Mouse (Mus musculus) E14TG2a.4 (cell line): ENCODE results near the gene Mark4.

Experiments
- H3K27me3 ChIP-seq: 2 replicates; pipeline ENCODE4 v1.6.1; 2014; ENCODE audit warnings: low read length, control low read depth; ENCODE audit not compliant: insufficient read depth
- H3K36me3 ChIP-seq: 2 replicates; pipeline ENCODE4 v1.6.1; 2014; ENCODE audit warnings: low read length, control low read depth; ENCODE audit not compliant: insufficient read depth
- H3K4me1 ChIP-seq: replicated peaks from 2 replicates; pipeline ENCODE4 v1.6.1; 2014; ENCODE audit warnings: low read depth, low read length, control low read depth
- H3K4me3 ChIP-seq: replicated peaks from 2 replicates; pipeline ENCODE4 v1.5.1; 2014; ENCODE audit warnings: mild to moderate bottlenecking, low read length
- H3K9me3 ChIP-seq: 2 replicates; pipeline ENCODE4 v1.6.1; 2014; ENCODE audit warnings: low read length, control low read depth
- CTCF ChIP-seq: conservative IDR thresholded peaks from 2 replicates; pipeline ENCODE4 v1.5.1; 2014; ENCODE audit warnings: low read length
- NANOG ChIP-seq: IDR thresholded peaks from 2 replicates; pipeline ENCODE4 v1.6.1; 2014; ENCODE audit warnings: borderline replicate concordance, low read length, mixed read lengths
- POU5F1 ChIP-seq: IDR thresholded peaks from 2 replicates; pipeline ENCODE4 v1.6.1; 2014; ENCODE audit warnings: low read length, borderline replicate concordance

Mark4 gene

DNA sequence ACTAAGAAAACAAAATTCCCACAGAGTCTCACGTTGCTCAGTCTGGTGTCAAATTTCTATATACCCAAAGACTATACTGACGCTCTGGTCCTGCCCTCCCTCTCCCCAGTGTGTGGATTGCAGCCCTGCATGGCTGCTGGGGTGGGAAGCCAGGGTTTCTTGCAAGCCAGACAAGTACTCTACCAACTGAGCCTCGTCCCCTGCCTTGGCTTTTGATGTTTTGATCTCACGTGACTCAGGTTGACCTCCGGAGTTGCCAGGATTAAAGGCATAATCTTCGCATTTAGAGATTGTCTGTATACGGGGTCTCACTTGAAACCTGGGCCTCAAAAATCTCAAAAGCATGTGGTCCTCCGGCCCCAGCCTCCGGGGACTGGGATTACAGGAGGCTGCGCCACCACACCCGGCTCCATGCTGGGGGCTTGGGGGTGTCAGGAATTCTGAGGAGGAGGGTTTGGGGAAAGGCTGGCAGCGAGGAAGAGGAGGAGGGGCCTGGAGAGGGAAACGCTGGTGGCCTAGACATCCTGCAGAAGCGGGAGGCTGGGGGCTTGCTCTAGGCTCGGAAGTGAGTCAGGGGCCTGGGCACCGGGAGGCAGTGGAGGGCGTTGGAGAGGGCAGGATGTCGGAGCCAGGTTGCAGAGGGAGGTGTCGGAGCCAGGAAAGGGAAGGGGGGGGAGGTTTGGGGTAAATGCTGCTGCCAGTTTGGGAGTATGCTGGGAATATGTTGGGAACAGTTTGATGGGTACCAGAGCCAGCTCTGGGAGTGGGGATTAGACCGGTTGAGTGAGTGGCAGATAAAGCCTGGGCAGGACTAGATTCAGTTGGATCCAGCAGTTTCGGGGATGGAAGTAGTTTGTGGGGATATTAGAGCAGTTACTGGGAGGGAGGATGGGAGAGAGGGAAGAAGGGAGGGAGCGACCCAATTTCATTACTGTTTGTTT, 6.0 kb upstream of the Mark4 start:
- no peaks in the 10 kb centered on the region for H3K36me3 ChIP-seq
- H3K4me3 ChIP-seq: peak overlapping the region; percentile 51
- H3K9me3 ChIP-seq: no peaks in the 10 kb centered on the region
- peaks cover 39% of the 10 kb centered on the region for H3K27me3 ChIP-seq
- peaks cover 80% of the 10 kb centered on the region for H3K4me1 ChIP-seq
- TF ChIP-seq CTCF: no peak

DNA sequence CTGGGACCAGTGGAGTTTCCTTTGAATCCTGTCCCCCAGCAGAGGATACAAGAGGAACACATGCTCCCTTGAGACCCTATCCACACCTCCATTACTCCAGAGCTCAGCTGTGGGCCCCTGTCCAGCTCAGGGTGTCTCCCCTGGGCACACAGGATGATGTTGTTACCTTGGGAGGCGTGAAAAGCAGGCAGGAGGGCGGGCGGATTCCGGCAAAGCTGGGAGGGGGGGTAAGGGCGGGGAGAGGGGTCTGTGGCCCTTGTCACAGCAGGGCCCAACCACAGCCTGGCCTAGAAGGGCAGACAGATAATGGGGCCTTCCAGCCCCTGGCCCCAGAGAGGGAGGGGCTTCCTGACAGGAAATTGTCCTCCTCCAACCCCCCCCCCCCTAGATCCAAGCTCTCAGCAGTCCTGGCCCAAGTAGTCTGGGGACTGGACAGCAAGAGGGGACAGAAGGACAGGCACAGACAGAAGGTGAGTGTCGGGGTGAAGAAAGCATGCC, 4.3 kb upstream of the Mark4 start, which contains the start of gene Exoc3l2:
Gene Exoc3l2 (plus strand): TSS at position 448 of the 498 bp plus-strand sequence.
- Histone ChIP-seq H3K36me3 (no peaks in the 10 kb centered on the region), H3K27me3 (peaks cover 27% of the 10 kb centered on the region)
- no peak for TF ChIP-seq NANOG
- no peak for TF ChIP-seq POU5F1
- TF ChIP-seq CTCF: no peak

GRCm38 (mm10) chr7:19462443-19462842, 3.8 kb upstream of the Mark4 start:
- peaks cover 29% of the 10 kb centered on the region for H3K27me3 ChIP-seq
- TF ChIP-seq POU5F1: no peak
- TF ChIP-seq NANOG: no peak
- TF ChIP-seq CTCF: no peak
- peaks cover 76% of the 10 kb centered on the region for H3K4me1 ChIP-seq
- H3K4me3 ChIP-seq: peak overlapping the region; percentile 27
- H3K36me3 ChIP-seq: no peaks in the 10 kb centered on the region
- H3K9me3 ChIP-seq: no peaks in the 10 kb centered on the region

More for the DNA sequence above, 4.3 kb upstream of the Mark4 start, which contains the start of gene Exoc3l2:
- peaks cover 76% of the 10 kb centered on the region for H3K4me1 ChIP-seq
- no peaks in the 10 kb centered on the region for H3K9me3 ChIP-seq
- H3K4me3 ChIP-seq: peak within 1 kb of the TSS; percentile 27

GRCm38 (mm10) chr7:19461488-19461887, 2.9 kb upstream of the Mark4 start:
- Histone ChIP-seq H3K36me3 (no peaks in the 10 kb centered on the region; the same call in 1 of the 2 replicates), H3K4me1 (peaks cover 81% of the 10 kb centered on the region), H3K27me3 (peaks cover 24% of the 10 kb centered on the region), H3K9me3 (no peaks in the 10 kb centered on the region), H3K4me3 (no peak overlapping the region)
- peak; percentile 94 for TF ChIP-seq CTCF
- TF ChIP-seq NANOG: no peak
- TF ChIP-seq POU5F1: no peak

GRCm38 (mm10) chr7:19460500-19460899, 1.9 kb upstream of the Mark4 start:
- TF ChIP-seq NANOG (no peak), POU5F1 (no peak), CTCF (no peak)
- Histone ChIP-seq H3K4me3 (peak overlapping the region; percentile 23; the same call in 1 of the 2 replicates), H3K27me3 (peaks cover 17% of the 10 kb centered on the region), H3K36me3 (peaks cover 3% of the 10 kb centered on the region), H3K9me3 (no peaks in the 10 kb centered on the region), H3K4me1 (peaks cover 84% of the 10 kb centered on the region)

- Histone ChIP-seq H3K4me1 (peaks cover 82% of the 10 kb centered on the region), H3K36me3 (peaks cover 3% of the 10 kb centered on the region), H3K4me3 (peak overlapping the region; percentile 85), H3K27me3 (peaks cover 7% of the 10 kb centered on the region; the same call in 1 of the 2 replicates), H3K9me3 (no peaks in the 10 kb centered on the region)
- TF ChIP-seq CTCF: no peak
- no peak for TF ChIP-seq NANOG
- no peak for TF ChIP-seq POU5F1
Observed at GRCm38 (mm10) chr7:19459144-19459870, 686 bp upstream of the Mark4 start.

DNA sequence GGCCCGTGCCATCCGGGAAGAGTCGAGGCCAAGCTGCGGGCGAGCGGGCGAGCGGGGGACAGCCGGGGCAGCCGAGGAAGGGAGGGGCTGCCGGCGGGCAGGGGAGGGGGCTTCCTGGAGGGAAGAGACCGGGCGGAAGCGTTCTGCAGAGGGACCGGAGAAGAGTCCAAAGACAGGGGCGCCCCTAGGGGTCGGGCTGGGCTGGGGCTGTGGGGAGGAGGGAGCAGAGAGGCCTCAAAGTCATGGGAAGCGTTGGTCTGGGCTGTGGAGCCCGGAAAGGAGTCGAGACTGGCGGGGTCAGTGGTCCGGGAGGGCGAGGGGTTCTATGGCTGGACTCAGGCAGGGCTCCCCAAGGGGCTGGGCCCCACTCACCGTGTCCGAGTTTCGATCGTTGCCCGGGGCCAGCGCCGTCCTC, 542 bp downstream of the Mark4 start:
- H3K36me3 ChIP-seq: peaks cover 11% of the 10 kb centered on the region
- H3K4me3 ChIP-seq: peak overlapping the region; percentile 85
- H3K4me1 ChIP-seq: peaks cover 81% of the 10 kb centered on the region
- peaks cover 7% of the 10 kb centered on the region; the same call in 1 of the 2 replicates for H3K27me3 ChIP-seq
- no peaks in the 10 kb centered on the region for H3K9me3 ChIP-seq
- TF ChIP-seq CTCF (peak; percentile 20; the same call in 1 of the 2 replicates), POU5F1 (no peak), NANOG (no peak)
